Mouse (Mus musculus): ENCODE results near the gene Pitx2.

Pitx2 gene

GRCm38 (mm10) chr3:129199609-129200500 lies at the start of gene Pitx2:
TSS of gene Pitx2 (plus strand) at chr3:129199878.
- DNase-seq = no peak

GRCm38 (mm10) chr3:129150001-129150400 lies 49.7 kb upstream of the Pitx2 start:
- no peak for DNase-seq

GRCm38 (mm10) chr3:129151096-129151685 lies 48.5 kb upstream of the Pitx2 start:
- no peak for DNase-seq

GRCm38 (mm10) chr3:129158812-129159370 lies 40.8 kb upstream of the Pitx2 start:
- DNase-seq = no peak

GRCm38 (mm10) chr3:129161333-129162035 lies 38.2 kb upstream of the Pitx2 start:
- DNase-seq = no peak

- no peak for DNase-seq
Observed at GRCm38 (mm10) chr3:129164246-129164645, 35.4 kb upstream of the Pitx2 start.

GRCm38 (mm10) chr3:129165715-129166114 lies 34.0 kb upstream of the Pitx2 start:
- no peak for DNase-seq

GRCm38 (mm10) chr3:129166684-129167083 lies 33.0 kb upstream of the Pitx2 start:
- no peak for DNase-seq

GRCm38 (mm10) chr3:129170416-129170815 lies 29.3 kb upstream of the Pitx2 start:
- no peak for DNase-seq

- DNase-seq = no peak
Observed at GRCm38 (mm10) chr3:129171789-129172188, 27.9 kb upstream of the Pitx2 start.

GRCm38 (mm10) chr3:129194436-129194835 lies 5.2 kb upstream of the Pitx2 start:
- DNase-seq = no peak

GRCm38 (mm10) chr3:129195036-129195435 lies 4.6 kb upstream of the Pitx2 start:
- DNase-seq = no peak

GRCm38 (mm10) chr3:129195816-129196549 lies 3.7 kb upstream of the Pitx2 start:
- DNase-seq = no peak

GRCm38 (mm10) chr3:129196550-129196919 lies 3.1 kb upstream of the Pitx2 start:
- DNase-seq = no peak

- no peak for DNase-seq
Observed at GRCm38 (mm10) chr3:129197035-129197434, 2.6 kb upstream of the Pitx2 start.

GRCm38 (mm10) chr3:129197786-129198626 lies 1.7 kb upstream of the Pitx2 start:
- DNase-seq = no peak

- DNase-seq = no peak
Observed at GRCm38 (mm10) chr3:129198627-129198903, 1.1 kb upstream of the Pitx2 start.

- DNase-seq = no peak
Observed at GRCm38 (mm10) chr3:129199160-129199608, 494 bp upstream of the Pitx2 start.

GRCm38 (mm10) chr3:129200501-129200890 lies 818 bp downstream of the Pitx2 start:
- no peak for DNase-seq

- DNase-seq = no peak
Observed at GRCm38 (mm10) chr3:129201156-129201555, 1.5 kb downstream of the Pitx2 start.

- DNase-seq = no peak
Observed at GRCm38 (mm10) chr3:129201681-129202255, 2.1 kb downstream of the Pitx2 start.

Data from thymus, adult 18-20 months (tissue).